Mouse (Mus musculus): ENCODE data around the gene Tmem26.

Tmem26 gene

DNA sequence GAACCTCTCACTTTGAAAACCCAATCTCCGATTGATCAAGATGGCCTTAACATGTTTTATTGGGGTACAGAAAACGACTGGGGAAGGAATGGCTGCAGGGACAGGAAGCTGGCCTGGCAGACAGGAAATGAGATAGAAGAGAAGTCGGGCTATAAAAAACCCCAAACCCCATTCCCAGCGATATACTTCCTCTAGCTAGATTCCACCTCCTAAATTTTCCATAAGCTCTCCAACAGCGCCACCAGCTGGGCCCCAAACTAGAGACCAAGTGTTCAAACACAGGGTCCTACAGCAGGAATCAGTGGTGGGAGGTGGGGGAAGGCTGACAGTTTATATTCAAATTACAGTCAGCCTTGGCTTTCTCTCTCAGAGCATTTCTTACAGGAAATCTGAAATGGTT lies 35.8 kb downstream of the Tmem26 start:
- DNase-seq (ENCODE audit: low read depth) = peak; percentile 20

DNA sequence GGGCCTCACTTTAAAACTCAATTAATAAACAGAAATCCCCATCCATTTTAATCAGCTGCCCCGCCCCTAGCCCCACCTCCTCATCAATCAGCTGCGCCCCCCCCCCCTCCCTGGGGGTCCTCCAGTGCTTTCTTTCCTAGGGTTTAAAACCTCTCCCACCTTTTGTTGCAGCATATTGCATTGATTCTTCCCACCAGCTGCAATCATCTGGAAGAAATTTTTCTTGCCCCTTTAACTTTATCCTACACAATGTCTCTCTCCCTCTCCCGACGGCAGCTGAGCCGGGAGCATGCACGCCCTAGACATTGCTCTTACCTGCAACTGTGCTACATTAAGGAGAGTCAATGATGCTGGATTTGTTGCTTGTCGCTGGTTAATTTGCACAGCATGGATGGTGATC lies 36.3 kb downstream of the Tmem26 start:
- no peak for DNase-seq (ENCODE audit: low read depth)

DNA sequence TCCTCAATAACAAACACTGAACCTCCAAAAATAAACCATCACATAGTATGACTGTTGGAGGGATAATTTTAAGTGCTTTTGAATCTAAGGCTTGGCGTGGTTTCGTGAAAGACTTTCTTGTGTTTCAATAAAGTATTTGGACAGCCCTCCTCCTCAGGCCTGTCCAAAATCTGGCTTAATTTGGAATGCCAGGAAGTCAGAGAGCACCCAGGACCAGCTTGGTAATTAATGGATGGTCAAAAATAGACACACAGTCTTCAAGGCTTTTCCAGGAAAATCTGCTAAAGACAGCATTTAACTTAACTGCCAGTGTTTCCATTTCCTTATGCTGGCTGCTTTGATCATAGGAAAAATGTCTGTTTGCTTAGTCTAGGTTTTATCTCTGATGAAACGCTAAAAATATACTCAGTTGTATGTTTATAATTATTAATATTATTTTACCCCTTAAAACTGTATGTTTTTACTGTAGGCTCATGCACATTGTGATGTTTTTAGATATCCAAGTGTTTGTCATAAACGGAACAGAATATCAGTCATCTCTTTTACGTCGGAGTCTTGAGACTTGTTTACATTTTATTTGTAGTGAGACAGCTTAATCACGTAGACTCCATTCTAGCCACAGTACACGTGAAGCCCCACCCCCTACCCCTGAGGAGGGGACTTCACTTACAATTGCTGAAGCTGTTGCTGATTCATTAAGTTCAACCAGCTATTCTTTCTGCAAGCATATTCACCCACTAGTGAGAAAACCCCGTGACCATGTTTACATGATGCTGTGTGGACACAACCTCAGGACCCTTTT lies 57.8 kb downstream of the Tmem26 start:
- DNase-seq (ENCODE audit: low read depth) = no peak

DNA sequence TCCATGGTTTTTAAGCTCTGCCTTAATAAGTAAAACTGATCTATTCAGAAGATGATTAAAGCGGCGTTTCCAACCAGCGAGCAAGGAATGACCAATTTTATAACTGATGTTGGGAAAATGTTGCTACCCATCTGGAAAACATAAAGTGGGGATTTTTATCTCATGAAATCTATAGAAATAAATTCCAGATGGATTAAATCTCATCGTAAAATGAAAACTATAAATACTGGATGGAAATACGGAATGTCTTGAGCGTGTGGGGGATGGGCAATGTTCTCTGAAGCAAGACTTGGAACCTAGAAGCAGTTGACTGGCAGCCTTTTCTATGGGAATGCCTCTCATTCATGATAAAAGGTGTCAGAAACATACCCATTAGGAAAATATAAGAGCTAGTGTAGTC lies 59.3 kb downstream of the Tmem26 start:
- DNase-seq (ENCODE audit: low read depth) = no peak

DNA sequence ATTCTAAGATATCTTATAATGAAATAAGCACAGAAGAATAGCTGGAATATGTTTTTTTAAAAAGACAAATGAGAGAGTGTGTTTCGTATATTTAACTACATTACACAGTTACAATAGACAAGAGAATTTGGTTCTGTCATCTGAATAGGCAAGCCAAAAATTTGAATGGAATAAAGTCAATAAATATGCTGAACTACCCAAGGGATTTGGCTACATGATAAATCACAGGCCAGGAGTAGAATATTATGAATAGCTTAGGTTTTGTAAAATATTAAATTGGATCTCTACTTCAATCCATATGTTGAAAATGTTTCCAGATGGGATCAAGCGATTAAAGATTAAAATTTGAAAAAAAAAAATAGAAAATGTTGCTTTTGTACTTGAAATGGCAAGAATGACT lies 60.4 kb downstream of the Tmem26 start:
- DNase-seq (ENCODE audit: low read depth) = no peak

DNA sequence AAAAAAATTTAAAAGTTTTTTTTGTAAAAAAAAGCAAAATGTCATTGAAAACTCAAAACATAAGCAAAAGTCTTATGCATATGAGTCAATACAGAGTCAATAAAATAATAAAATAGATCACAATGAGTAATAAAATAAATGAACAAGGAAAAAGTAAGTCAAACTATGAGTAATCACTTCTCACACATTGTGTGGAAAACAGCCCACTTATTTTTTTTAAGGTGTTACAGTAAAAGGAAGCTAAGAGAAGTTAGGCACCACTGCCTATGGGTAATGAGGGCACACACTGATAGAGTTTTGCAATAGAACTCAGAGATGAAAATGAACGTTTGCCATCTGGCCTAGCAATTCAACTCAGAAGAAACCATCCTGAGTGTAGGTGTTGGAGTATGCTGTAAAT lies 61.0 kb downstream of the Tmem26 start:
- DNase-seq (ENCODE audit: low read depth) = no peak

DNA sequence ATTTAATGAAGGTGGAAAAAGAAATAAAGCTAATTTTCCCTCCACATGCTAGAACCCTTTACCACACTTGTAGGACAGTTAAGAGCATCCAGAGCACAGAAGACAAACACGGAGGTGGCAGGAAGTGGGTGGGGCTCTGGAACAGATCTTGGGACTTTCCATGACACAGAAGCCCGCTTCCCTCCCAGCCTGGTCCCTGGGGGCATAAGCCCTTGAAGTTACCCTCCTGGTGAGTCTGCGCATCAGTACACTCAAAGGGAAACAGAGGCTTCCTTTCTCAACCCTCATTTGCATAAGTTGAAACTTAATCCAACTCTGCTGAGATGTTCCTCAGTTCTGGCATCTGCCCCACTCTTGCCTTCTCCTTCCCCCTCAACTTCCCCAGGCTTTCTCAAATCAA lies 72.0 kb downstream of the Tmem26 start:
- peak; percentile 17 for DNase-seq (ENCODE audit: low read depth)

DNA sequence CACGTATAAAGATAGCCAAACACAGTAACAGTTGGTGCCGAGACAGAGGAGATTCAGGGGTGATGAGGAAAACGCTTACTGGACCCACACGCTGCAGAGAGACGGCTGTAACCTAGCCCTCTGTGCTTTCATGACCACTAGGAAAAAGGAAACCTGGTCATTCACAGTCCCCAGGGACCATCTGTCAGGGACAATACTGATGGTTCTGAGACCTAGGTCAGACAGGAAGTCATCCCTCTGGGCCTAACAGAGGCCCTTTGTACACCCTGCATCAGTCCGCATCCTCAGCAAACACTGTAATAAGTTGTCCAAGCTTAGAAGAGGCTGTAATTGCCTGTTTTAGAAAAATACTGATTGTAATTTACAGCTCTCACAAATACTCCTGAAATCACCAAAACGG lies 76.4 kb downstream of the Tmem26 start:
- no peak for DNase-seq (ENCODE audit: low read depth)

DNA sequence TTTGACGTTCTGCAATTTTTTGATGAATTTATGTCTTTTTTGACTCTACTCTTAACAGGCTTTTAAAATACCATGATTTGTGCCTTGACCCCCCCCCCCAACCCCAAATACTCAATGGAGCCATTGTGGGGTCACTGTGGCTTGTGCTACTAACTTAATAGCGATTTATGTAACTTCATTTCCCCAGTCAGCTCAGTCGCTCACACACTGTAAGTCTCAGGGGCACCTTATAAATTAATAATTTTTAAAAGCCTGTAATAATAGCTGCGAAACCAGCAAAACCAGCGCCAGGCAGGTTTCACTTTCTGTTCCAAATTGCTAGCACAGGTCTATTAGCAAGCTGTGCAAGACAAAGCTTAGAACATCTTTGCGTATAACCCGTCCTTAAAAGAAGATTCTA lies 76.9 kb downstream of the Tmem26 start:
- no peak for DNase-seq (ENCODE audit: low read depth)

DNA sequence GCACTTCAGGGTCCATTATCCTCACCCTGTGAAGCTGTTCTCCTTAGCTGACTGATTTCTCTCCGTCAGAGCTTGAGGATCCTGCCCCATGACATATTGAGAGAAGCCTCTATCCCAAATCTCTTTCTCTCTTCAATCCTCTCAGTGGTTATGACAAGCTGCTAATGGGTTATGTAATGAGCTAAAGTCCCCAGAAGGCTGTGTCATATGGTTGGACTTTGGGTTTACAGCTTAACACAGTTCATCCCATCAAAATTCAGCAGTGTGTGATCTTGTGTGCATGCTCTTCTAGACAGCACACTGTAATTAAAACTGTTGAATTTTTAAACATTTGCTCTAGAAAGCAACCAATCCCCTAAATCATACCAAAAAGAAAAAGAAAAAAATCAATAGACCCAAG lies 82.9 kb downstream of the Tmem26 start:
- DNase-seq (ENCODE audit: low read depth) = no peak

DNA sequence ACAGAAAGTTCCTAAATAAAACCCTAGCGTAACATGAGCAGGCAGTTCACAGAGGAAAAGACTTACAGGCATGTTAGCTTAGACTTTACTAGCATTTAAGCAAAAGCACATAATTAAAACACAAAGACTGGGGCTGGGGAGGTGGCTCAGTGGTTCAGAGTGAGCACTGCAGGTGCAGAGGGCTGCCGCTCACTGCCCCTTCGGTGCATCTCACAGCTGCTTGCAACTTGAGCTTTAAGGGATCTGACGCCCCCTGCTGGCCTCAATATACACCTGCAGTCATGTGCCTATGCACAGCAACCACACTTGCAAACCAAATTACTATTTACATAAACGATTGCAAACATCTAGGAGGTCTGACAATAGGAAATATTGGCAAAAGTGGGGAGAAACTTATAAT lies 87.5 kb downstream of the Tmem26 start:
- no peak for DNase-seq (ENCODE audit: low read depth)

DNA sequence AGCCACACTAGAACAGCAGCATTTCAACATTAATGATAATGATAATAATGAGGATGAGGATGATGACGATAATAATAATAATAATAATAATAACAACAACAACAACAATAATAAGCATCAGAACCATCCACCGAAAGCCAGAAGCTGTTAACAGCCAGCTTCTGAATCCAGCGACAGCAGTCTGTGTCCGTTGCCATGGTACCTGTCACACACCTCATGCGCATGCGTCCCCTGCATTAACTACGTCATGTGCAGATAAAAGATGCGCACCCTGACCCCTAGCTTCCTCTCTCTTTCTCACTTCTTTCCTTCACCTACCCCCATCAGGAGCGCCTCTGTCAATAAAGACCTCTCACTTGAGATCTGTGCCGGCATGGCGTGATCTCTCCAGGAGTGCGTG lies 89.3 kb downstream of the Tmem26 start:
- no peak for DNase-seq (ENCODE audit: low read depth)

DNA sequence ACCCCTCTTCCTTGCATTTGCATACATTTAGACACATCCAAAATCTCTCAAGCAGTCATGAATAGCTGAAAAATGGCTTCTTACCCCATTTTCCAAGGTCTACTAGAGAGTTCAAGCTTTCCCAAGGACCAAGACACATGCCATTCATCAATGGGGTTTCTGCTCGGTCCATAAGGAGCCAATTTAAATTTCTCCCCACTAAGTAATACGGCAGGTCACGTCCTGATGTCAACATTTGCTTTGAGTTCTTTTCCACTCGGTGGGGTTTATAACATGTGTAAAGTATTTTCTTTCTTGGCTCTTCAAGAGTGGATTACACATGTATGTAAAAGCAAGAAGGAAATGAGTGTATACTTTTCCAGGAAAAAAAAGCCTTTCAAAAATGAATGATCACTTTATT lies 93.8 kb downstream of the Tmem26 start:
- no peak for DNase-seq (ENCODE audit: low read depth)

DNA sequence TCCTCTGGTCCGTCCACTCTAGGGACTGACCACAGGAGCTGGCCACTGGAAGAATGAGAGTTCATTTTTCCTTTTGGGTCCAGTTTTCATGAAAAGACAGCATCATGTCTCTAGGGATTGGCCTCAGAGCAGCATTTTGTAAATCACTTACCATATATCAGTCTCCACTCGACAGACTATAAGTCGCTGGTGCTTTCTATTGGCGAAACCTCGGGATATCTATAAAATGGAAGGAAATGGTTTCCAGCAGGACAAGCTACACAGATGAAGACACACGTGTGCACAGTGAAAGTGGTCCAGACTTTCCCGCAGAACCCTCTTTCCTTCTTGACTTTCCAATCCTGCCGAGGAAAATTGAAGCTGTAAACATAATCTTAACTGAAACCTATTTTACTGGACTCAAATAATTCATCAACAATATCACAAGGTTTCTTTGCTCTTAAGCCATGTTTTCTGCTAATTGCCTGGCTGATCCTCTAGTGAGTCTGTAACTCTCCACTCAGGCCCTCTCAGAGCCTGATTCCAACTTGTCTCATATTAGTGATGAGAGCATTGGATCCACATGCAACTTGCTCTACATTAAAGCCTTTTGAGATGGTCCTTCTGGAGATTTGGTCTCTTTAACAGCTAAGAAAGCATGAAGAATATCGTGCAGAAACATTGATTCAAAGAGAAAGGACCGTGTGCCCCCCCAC lies 94.8 kb downstream of the Tmem26 start:
- DNase-seq (ENCODE audit: low read depth) = no peak

DNA sequence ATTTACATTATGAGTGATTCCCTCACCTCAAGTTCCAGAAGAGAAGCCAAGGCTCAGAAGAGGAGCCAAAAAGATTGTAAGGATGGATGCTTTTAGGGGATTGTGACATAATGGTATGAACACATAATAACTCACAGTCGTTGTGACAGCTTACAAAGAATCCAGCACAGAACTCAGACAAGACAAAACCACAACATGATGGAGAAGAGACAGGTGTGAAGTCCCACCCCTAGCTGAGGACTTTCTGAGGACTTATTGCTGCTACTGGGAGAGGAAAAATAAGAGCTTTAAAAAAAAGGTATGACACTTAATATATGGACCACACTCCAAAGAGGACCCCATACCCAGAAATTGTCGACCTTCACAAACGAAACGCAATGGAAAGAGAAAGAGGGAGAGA lies 101.1 kb downstream of the Tmem26 start:
- DNase-seq (ENCODE audit: low read depth) = no peak
